Mouse (Mus musculus) urinary bladder, postnatal 4 days (tissue): Measurements from ENCODE around the gene Znhit1.

Experiments used
- DNase-seq, 2 experiments: peaks; one replicate each; pipeline ENCODE4 v3.0.0; 2021 to 2022; ENCODE audit warnings: low spot score in 2 of 2

Gene Znhit1

GRCm38 (mm10) chr5:136986695-136987137 is 1.1 kb downstream of the Znhit1 start, which contains the start of gene Plod3:
Gene Plod3 (plus strand): TSS chr5:136987019.
- peak; percentile 93 to 96 for DNase-seq

GRCm38 (mm10) chr5:136984828-136985227 is 3.0 kb downstream of the Znhit1 start:
- DNase-seq = no peak

- no peak for DNase-seq
These were observed 5.4 kb downstream of the Znhit1 start for GRCm38 (mm10) chr5:136982338-136982930.

GRCm38 (mm10) chr5:136980974-136981373 is 6.8 kb downstream of the Znhit1 start:
- DNase-seq = no peak

GRCm38 (mm10) chr5:136979762-136980161 is 8.1 kb downstream of the Znhit1 start:
- no peak for DNase-seq

GRCm38 (mm10) chr5:136977769-136978168 is 10.1 kb downstream of the Znhit1 start:
- DNase-seq = no peak

GRCm38 (mm10) chr5:136973670-136974069 is 14.2 kb downstream of the Znhit1 start:
- DNase-seq = no peak

GRCm38 (mm10) chr5:136970703-136971102 is 17.1 kb downstream of the Znhit1 start:
- DNase-seq = no peak

- peak; percentile 56 to 67 for DNase-seq
These were observed 20.2 kb downstream of the Znhit1 start for GRCm38 (mm10) chr5:136967592-136967991.

GRCm38 (mm10) chr5:136966861-136967455 is 20.9 kb downstream of the Znhit1 start:
- no peak for DNase-seq

- no peak for DNase-seq
These were observed 21.5 kb downstream of the Znhit1 start, which contains the start of gene Cldn15 for GRCm38 (mm10) chr5:136966331-136966730. Gene Cldn15 (plus strand): TSS chr5:136966616.

- DNase-seq = no peak
These were observed 22.1 kb downstream of the Znhit1 start for GRCm38 (mm10) chr5:136965686-136966085.

- DNase-seq = no peak
These were observed 22.6 kb downstream of the Znhit1 start for GRCm38 (mm10) chr5:136965210-136965609.

GRCm38 (mm10) chr5:136962966-136963540 is 24.8 kb downstream of the Znhit1 start:
- no peak for DNase-seq

GRCm38 (mm10) chr5:136962501-136962900 is 25.3 kb downstream of the Znhit1 start:
- peak; percentile 67 to 83 for DNase-seq

GRCm38 (mm10) chr5:136961983-136962461 is 25.8 kb downstream of the Znhit1 start:
- peak; percentile 84 to 86 for DNase-seq

GRCm38 (mm10) chr5:136961334-136961982 is 26.4 kb downstream of the Znhit1 start:
- DNase-seq = no peak

- DNase-seq = no peak
These were observed 27.8 kb downstream of the Znhit1 start for GRCm38 (mm10) chr5:136960053-136960452.

GRCm38 (mm10) chr5:136958991-136959605 is 28.7 kb downstream of the Znhit1 start:
- DNase-seq = no peak

- no peak for DNase-seq
These were observed 30.6 kb downstream of the Znhit1 start for GRCm38 (mm10) chr5:136957250-136957649.

- DNase-seq = no peak
These were observed 32.2 kb downstream of the Znhit1 start for GRCm38 (mm10) chr5:136955622-136956021.

GRCm38 (mm10) chr5:136953440-136953951 is 34.3 kb downstream of the Znhit1 start:
- no peak for DNase-seq
